Mouse (Mus musculus): ENCODE results near the gene Srp54a. TPM values are rescaled to one million over a fixed set of nuclear protein-coding genes. Genes with fewer than 3 reads are reported as not detected.

The Srp54a gene
- 117 TPM for polyA plus RNA-seq (2015; fragmentation: Illumina TruSeq; extraction: RNeasy Lipid Tissue Mini Kit (QIAGEN cat#74804); ENCODE audit: low read depth, low replicate concordance)

DNA sequence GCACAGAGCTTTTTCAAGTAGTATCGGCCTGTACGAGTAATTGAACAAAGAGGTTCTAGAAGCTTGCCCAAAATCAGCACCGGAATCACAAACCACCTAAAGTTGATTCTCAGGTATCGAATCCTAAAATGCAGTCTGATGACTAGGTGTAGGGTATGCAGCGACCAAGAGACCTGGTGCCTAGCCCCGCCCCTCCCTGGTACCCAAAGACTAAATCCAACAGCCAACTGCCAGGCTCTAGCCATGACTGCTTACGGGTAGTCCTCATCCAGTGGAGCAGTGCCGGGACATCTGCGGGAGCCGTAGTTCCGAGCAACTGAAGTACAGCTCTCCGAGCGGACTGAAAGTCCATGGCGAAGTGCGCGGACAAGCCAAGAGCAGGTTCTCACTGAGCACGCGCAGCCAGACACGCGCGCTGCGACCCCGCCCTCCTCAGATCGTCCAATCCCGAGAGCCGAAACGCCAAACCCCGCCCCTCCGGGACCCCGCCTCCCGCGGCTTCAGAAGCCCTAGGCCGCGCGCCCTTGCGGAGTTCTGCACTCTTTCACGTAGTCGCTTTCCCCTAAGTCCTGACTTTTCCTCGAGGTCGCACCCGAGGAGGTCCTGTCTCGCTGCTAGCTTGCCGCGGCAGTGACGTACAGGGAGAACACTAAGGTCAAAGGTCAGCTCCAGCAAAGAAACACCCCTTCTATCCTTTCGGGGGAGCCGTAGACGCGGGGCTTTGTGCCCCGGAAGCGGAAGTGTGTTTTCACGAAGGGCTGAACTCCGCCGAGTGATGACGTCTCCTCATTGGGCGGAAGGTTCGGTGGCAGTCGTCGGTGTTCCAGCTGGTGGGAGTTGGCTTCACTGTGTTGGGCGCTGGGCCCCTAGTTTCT is at the start of gene Srp54a, which contains the start of gene 2700097O09Rik:
Gene Srp54a, plus strand, starts transcription at position 537 of the 875 bp plus-strand sequence.
Gene 2700097O09Rik, minus strand, starts transcription at position 385 of the 875 bp plus-strand sequence.

DNA sequence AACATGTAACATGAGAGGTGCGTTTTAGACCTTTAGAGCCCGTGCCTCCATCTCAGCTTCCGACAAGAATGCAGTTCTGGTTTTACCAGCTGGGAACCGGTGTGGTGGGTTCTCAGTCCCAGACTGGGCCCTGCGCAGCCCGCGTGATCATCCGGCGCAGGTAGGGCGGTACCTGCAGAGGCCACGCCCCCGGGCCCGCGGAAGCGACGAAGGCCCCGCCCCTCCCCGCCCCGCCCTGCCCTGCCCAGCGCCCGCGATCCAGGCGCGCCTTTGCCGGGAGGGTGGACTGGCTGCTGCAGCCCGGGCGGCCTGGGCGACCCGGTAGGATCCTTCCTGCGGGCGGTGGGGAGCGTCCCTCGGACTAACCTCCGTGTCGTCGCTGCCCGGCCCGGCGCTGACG is 44.2 kb downstream of the Srp54a start, which contains the start of gene Fam177a:
Gene Fam177a, plus strand, starts transcription at position 228 of the 400 bp plus-strand sequence.

GRCm38 (mm10) chr12:55154559-55155448 is 74.7 kb downstream of the Srp54a start, which contains the start of gene Srp54b:
Srp54b (plus strand) TSS chr12:55155104.

Other genes starting within 250 kb of the Srp54a start
- 145 TPM for gene Cfl2, start 217.4 kb upstream of the Srp54a start, polyA plus RNA-seq (2015; fragmentation: Illumina TruSeq; extraction: RNeasy Lipid Tissue Mini Kit (QIAGEN cat#74804); ENCODE audit: low read depth, low replicate concordance)
- not detected for gene Gm20403, start 93.7 kb upstream of the Srp54a start, polyA plus RNA-seq (2015; fragmentation: Illumina TruSeq; extraction: RNeasy Lipid Tissue Mini Kit (QIAGEN cat#74804); ENCODE audit: low read depth, low replicate concordance)
- 1.9 TPM for gene Baz1a, start 65.9 kb upstream of the Srp54a start, polyA plus RNA-seq (2015; fragmentation: Illumina TruSeq; extraction: RNeasy Lipid Tissue Mini Kit (QIAGEN cat#74804); ENCODE audit: low read depth, low replicate concordance)
- gene 2700097O09Rik, start 152 bp upstream of the Srp54a start, polyA plus RNA-seq (2015; fragmentation: Illumina TruSeq; extraction: RNeasy Lipid Tissue Mini Kit (QIAGEN cat#74804); ENCODE audit: low read depth, low replicate concordance) = 14.7 TPM
- 34.6 TPM for gene Fam177a, start 44.2 kb downstream of the Srp54a start, polyA plus RNA-seq (2015; fragmentation: Illumina TruSeq; extraction: RNeasy Lipid Tissue Mini Kit (QIAGEN cat#74804); ENCODE audit: low read depth, low replicate concordance)
- gene Srp54b, start 74.8 kb downstream of the Srp54a start, polyA plus RNA-seq (2015; fragmentation: Illumina TruSeq; extraction: RNeasy Lipid Tissue Mini Kit (QIAGEN cat#74804); ENCODE audit: low read depth, low replicate concordance) = 41.2 TPM
- gene 1700047I17Rik2, start 119.3 kb downstream of the Srp54a start, polyA plus RNA-seq (2015; fragmentation: Illumina TruSeq; extraction: RNeasy Lipid Tissue Mini Kit (QIAGEN cat#74804); ENCODE audit: low read depth, low replicate concordance) = not detected
- gene Srp54c, start 149.9 kb downstream of the Srp54a start, polyA plus RNA-seq (2015; fragmentation: Illumina TruSeq; extraction: RNeasy Lipid Tissue Mini Kit (QIAGEN cat#74804); ENCODE audit: low read depth, low replicate concordance) = 77.4 TPM
- gene 1110008L16Rik, start 219.3 kb downstream of the Srp54a start, polyA plus RNA-seq (2015; fragmentation: Illumina TruSeq; extraction: RNeasy Lipid Tissue Mini Kit (QIAGEN cat#74804); ENCODE audit: low read depth, low replicate concordance) = 8.5 TPM
- gene Ppp2r3c, start 222.7 kb downstream of the Srp54a start, polyA plus RNA-seq (2015; fragmentation: Illumina TruSeq; extraction: RNeasy Lipid Tissue Mini Kit (QIAGEN cat#74804); ENCODE audit: low read depth, low replicate concordance) = 17.9 TPM

All from brain, adult 10 weeks (tissue).